ENCODE assay signal across 9 mouse cellular contexts in the genomic region with DNA sequence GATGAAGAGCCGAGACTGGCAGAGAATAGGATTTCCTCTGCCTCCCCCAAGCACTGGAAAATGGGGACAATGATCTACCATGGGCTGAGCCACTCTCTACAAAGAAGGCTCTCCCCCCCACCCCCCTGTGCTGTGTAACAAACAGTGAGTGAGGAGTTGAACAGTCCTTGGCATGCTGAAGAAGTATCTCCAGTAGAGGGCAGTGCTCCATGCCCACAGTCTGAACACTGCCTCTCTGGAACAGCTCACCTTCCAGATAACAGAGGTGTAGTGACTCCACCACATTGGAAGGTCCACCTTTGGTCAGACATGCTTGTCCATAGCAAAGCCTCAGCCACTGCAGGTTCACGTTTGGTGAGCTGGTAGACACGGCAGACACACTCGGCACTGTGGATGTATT.
DNase-seq lines count a peak whose midpoint lies in the region; ATAC-seq and TF ChIP-seq lines count a peak whose summit lies in the region.
"Had no signal": no experiment of that assay in that cellular context is flagged by ENCODE, and none has a peak within 500 bp of the region (broad histone marks: within the 10 kb centered on the region; RNA-seq: fewer than 3 reads in every experiment).

No protein-coding gene starts in this region.

- ATAC-seq in forebrain, embryonic 13.5 days = peak; percentile 88
- peak; percentile 50; the same call in 1 of the 2 replicates for ATAC-seq in lung, embryonic 15.5 days (ENCODE audit: borderline replicate concordance, extremely low read depth, low FRiP score, low TSS enrichment)

- H3K9ac ChIP-seq in forebrain, embryonic 13.5 days = no peak overlapping the region
- H3K9ac ChIP-seq in lung, embryonic 15.5 days = no peak overlapping the region

- H3K4me3 ChIP-seq in layer of hippocampus, adult 2 months = no peak overlapping the region
- H3K4me3 ChIP-seq in bone marrow macrophage, adult 2 months (ENCODE audit: insufficient read depth, low read length) = no peak overlapping the region
- no peak overlapping the region for H3K4me3 ChIP-seq in forebrain, embryonic 13.5 days
- no peak overlapping the region for H3K4me3 ChIP-seq in lung, embryonic 15.5 days
- H3K4me3 ChIP-seq: megakaryocyte, embryonic 14.5 days had no signal

- H3K4me2 ChIP-seq in forebrain, embryonic 13.5 days = no peak overlapping the region
- H3K4me2 ChIP-seq in lung, embryonic 15.5 days = no peak overlapping the region

- TF ChIP-seq CTCF in layer of hippocampus, adult 2 months (conservative IDR thresholded peaks at IDR 0.05) = peak; percentile 78
- peak; percentile 62 for TF ChIP-seq CTCF in bone marrow macrophage, adult 2 months (IDR thresholded peaks at IDR 0.05; ENCODE audit: low read depth, low read length)

- no peaks in the 10 kb centered on the region for H3K36me3 ChIP-seq in forebrain, embryonic 13.5 days (ENCODE audit: poor library complexity, severe bottlenecking)
- no peaks in the 10 kb centered on the region for H3K36me3 ChIP-seq in lung, embryonic 15.5 days

- 80% methylated on average over 4 of the region's 4 CpGs for WGBS in forebrain, embryonic 13.5 days
- 75% methylated on average over 4 of the region's 4 CpGs for WGBS in lung, embryonic 15.5 days

- H3K4me1 ChIP-seq in bone marrow macrophage, adult 2 months (ENCODE audit: control insufficient read depth, insufficient read depth, low read length) = no peaks in the 10 kb centered on the region
- no peaks in the 10 kb centered on the region for H3K4me1 ChIP-seq in forebrain, embryonic 13.5 days
- peaks cover 5% of the 10 kb centered on the region; the same call in 1 of the 2 replicates for H3K4me1 ChIP-seq in lung, embryonic 15.5 days
- H3K4me1 ChIP-seq: megakaryocyte, embryonic 14.5 days had no signal

- TF ChIP-seq POLR2A in bone marrow macrophage, adult 2 months (IDR thresholded peaks at IDR 0.05; ENCODE audit: borderline replicate concordance, low read depth, low read length) = no peak

- no peaks in the 10 kb centered on the region for H3K9me3 ChIP-seq in forebrain, embryonic 13.5 days (replicated peaks)
- H3K9me3 ChIP-seq in lung, embryonic 15.5 days = no peaks in the 10 kb centered on the region
- H3K9me3 ChIP-seq: megakaryocyte, embryonic 14.5 days had no signal

- DNase-seq in layer of hippocampus, adult 2 months (ENCODE audit: low spot score in 2 of 2) = peak in 1 of 2 experiments; percentile 15
- no peak for DNase-seq in layer of hippocampus, adult 9-11 months
- DNase-seq in kidney, adult 8-10 months = peak; percentile 12 to 29
- DNase-seq in retina, postnatal 1 day = peak; percentile 73
- DNase-seq in gastrocnemius, postnatal 25 days = no peak

- no peaks in the 10 kb centered on the region for H3K27me3 ChIP-seq in forebrain, embryonic 13.5 days
- H3K27me3 ChIP-seq in lung, embryonic 15.5 days = no peaks in the 10 kb centered on the region

- no peak overlapping the region for H3K27ac ChIP-seq in layer of hippocampus, adult 2 months
- H3K27ac ChIP-seq in bone marrow macrophage, adult 2 months (ENCODE audit: insufficient read depth, low read depth, low read length) = no peak overlapping the region
- no peak overlapping the region for H3K27ac ChIP-seq in forebrain, embryonic 13.5 days
- no peak overlapping the region for H3K27ac ChIP-seq in lung, embryonic 15.5 days

Comparison
In these comparisons a context has a peak if more than half of its experiments do, and no peak if none do; other contexts are left out.
1. DNase-seq: peak in kidney, adult 8-10 months (2 of 2) and retina, postnatal 1 day (single experiment); none in layer of hippocampus, adult 9-11 months (single experiment) and gastrocnemius, postnatal 25 days (single experiment).